Mouse (Mus musculus): ENCODE results near the gene Lca5. TPM values are rescaled to one million over a fixed set of nuclear protein-coding genes. Genes with fewer than 3 reads are reported as not detected.

The Lca5 gene
- polyA plus RNA-seq, 1 experiment from 2014 or later: 24.2 TPM

DNA sequence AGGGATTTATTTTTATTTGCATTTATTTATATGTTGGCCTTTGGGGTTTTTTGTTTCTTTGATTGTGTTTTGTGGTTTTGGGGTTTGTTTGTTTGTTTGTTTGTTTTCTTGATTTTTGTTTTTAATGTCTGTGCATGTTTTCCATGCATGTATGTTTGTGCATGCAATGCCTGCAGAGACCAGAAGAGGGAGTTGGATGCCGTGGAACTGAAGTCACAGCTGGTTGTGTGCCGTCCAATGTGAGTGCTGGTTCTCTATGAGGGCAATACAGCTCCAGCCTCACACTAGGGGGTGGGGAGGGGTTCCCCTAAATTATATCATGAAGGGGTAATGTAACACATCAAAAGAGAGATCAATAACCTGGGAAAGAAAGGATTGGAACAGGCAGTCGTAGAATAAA, 58.2 kb downstream of the Lca5 start:
- Histone ChIP-seq H3K27ac (ENCODE audit: low read depth, low read length) (no peak overlapping the region), H3K4me2 (ENCODE audit: low read depth) (no peak overlapping the region), H3K27me3 (ENCODE audit: control insufficient read depth, insufficient read depth, low read length) (no peaks in the 10 kb centered on the region), H3K9me3 (ENCODE audit: control insufficient read depth, low read length) (no peaks in the 10 kb centered on the region), H3K9ac (ENCODE audit: low read length) (no peak overlapping the region), H3K36me3 (ENCODE audit: control insufficient read depth, insufficient read depth, low read length) (no peaks in the 10 kb centered on the region), H3K4me3 (ENCODE audit: low read depth, low read length) (no peak overlapping the region), H3K4me1 (ENCODE audit: control insufficient read depth, insufficient read depth, low read length) (no peaks in the 10 kb centered on the region)
- no peak for ATAC-seq (ENCODE audit: insufficient read depth, low FRiP score, low TSS enrichment)
- DNase-seq (ENCODE audit: low spot score): peak; percentile 22
- 47% methylated on average over 3 of the region's 3 CpGs for WGBS

DNA sequence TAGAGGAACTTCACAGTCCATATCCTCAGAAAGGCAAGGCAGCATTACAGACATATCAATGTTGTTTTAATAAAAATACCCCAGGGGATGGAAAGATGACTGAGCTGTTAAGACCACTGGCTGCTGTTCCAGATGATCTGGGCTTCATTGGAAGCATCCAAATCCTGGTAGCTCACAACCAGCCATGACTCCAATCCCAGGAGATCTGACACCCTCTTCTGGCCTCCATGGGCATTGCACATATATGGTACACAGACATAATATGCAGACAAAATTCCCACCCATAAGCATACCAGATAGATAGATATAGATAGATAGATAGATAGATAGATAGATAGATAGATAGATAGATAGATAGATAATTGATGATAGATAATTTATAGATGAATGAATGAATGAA, 59.6 kb downstream of the Lca5 start:
- Histone ChIP-seq H3K4me1 (ENCODE audit: control insufficient read depth, insufficient read depth, low read length) (no peaks in the 10 kb centered on the region), H3K27ac (ENCODE audit: low read depth, low read length) (no peak overlapping the region), H3K4me3 (ENCODE audit: low read depth, low read length) (no peak overlapping the region), H3K9ac (ENCODE audit: low read length) (no peak overlapping the region), H3K27me3 (ENCODE audit: control insufficient read depth, insufficient read depth, low read length) (no peaks in the 10 kb centered on the region), H3K4me2 (ENCODE audit: low read depth) (no peak overlapping the region), H3K9me3 (ENCODE audit: control insufficient read depth, low read length) (no peaks in the 10 kb centered on the region), H3K36me3 (ENCODE audit: control insufficient read depth, insufficient read depth, low read length) (no peaks in the 10 kb centered on the region)
- peak; percentile 41 for DNase-seq (ENCODE audit: low spot score)
- ATAC-seq (ENCODE audit: insufficient read depth, low FRiP score, low TSS enrichment): no peak

DNA sequence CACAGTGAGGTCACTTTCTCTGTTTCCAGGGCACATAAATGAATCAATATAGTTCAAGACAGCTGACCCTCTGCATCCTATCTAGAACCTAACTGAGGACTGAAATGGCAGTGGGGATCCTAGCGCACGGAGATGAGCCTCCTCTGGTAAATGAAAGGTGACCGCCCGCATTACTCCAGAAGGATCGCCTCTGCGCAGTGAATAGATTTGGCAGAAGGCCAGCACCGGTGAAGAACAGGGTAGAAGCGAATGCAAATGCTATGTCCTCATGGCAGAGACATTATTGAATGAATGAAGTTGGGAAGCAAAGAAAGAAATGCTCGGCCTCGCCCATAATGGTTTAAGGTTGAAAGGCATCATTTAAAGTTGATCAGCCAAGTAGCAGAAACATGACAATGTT, 61.3 kb downstream of the Lca5 start:
- DNase-seq (ENCODE audit: low spot score) (no peak), ATAC-seq (ENCODE audit: insufficient read depth, low FRiP score, low TSS enrichment) (no peak)
- Histone ChIP-seq H3K36me3 (ENCODE audit: control insufficient read depth, insufficient read depth, low read length) (no peaks in the 10 kb centered on the region), H3K4me2 (ENCODE audit: low read depth) (no peak overlapping the region), H3K9ac (ENCODE audit: low read length) (no peak overlapping the region), H3K27ac (ENCODE audit: low read depth, low read length) (no peak overlapping the region), H3K4me3 (ENCODE audit: low read depth, low read length) (no peak overlapping the region), H3K27me3 (ENCODE audit: control insufficient read depth, insufficient read depth, low read length) (no peaks in the 10 kb centered on the region), H3K9me3 (ENCODE audit: control insufficient read depth, low read length) (no peaks in the 10 kb centered on the region), H3K4me1 (ENCODE audit: control insufficient read depth, insufficient read depth, low read length) (no peaks in the 10 kb centered on the region)
- WGBS: 81% methylated on average over 10 of the region's 10 CpGs

DNA sequence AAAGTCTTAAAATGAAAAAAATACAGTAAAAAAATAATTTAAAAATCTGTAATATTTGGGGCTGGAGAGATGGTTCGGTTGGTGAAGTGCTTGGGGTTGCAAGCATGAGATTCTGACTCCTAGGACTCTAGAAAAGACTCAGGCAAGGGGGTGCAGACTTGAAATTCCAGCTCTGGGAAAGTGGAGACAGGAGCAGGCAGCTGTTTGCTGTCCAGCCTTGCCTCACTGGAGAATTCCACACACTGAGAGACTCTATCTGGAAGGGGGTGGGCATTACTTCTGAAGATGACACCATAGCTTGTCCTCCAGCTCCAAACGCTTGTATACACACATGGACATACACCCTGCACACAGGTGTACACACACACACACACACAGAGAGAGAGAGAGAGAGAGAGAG, 63.8 kb downstream of the Lca5 start:
- no peak overlapping the region for H3K4me3 ChIP-seq (ENCODE audit: low read depth, low read length)
- no peak for DNase-seq (ENCODE audit: low spot score)
- no peak overlapping the region for H3K4me2 ChIP-seq (ENCODE audit: low read depth)
- H3K27ac ChIP-seq (ENCODE audit: low read depth, low read length): no peak overlapping the region
- 80% methylated on average over 2 of the region's 2 CpGs for WGBS
- H3K27me3 ChIP-seq (ENCODE audit: control insufficient read depth, insufficient read depth, low read length): no peaks in the 10 kb centered on the region
- ATAC-seq (ENCODE audit: insufficient read depth, low FRiP score, low TSS enrichment): no peak
- H3K4me1 ChIP-seq (ENCODE audit: control insufficient read depth, insufficient read depth, low read length): no peaks in the 10 kb centered on the region
- H3K9ac ChIP-seq (ENCODE audit: low read length): no peak overlapping the region
- H3K9me3 ChIP-seq (ENCODE audit: control insufficient read depth, low read length): no peaks in the 10 kb centered on the region
- no peaks in the 10 kb centered on the region for H3K36me3 ChIP-seq (ENCODE audit: control insufficient read depth, insufficient read depth, low read length)

DNA sequence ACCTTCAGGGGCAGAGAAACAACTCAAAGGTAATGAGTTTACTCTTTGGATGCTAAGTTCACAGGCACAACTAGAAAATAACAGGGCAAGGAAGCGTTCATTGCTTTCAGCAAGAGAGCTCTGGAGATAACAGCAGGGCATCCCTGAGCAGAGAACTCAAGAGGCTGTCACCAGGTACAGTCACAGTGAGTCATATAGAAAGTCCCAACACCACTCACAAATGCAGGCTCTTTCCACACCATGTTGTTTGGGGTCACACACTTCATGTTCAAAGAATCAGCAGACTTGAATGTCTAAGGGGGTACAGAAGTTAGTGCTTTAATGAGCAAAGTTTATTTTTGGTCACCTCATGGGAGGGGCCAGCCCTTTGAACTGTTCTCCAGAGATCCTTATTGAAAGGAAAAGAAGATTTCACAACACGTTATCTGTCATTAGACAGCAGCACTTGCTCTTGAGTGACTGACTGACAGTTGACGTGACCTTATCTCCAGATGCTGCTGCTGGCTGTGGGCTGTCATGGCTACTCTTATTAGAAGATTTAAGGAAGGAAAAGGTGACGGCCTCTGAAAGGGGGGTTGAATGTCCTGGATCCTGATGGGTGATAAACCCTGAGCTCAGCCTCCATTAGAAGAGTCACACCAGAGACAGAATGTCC, 65.3 kb downstream of the Lca5 start:
- no peaks in the 10 kb centered on the region for H3K27me3 ChIP-seq (ENCODE audit: control insufficient read depth, insufficient read depth, low read length)
- no peak overlapping the region for H3K27ac ChIP-seq (ENCODE audit: low read depth, low read length)
- no peak overlapping the region for H3K4me3 ChIP-seq (ENCODE audit: low read depth, low read length)
- 78% methylated on average over 4 of the region's 4 CpGs for WGBS
- no peak overlapping the region for H3K4me2 ChIP-seq (ENCODE audit: low read depth)
- H3K9ac ChIP-seq (ENCODE audit: low read length): no peak overlapping the region
- no peaks in the 10 kb centered on the region for H3K4me1 ChIP-seq (ENCODE audit: control insufficient read depth, insufficient read depth, low read length)
- H3K9me3 ChIP-seq (ENCODE audit: control insufficient read depth, low read length): no peaks in the 10 kb centered on the region
- DNase-seq (ENCODE audit: low spot score) (no peak), ATAC-seq (ENCODE audit: insufficient read depth, low FRiP score, low TSS enrichment) (no peak)
- H3K36me3 ChIP-seq (ENCODE audit: control insufficient read depth, insufficient read depth, low read length): no peaks in the 10 kb centered on the region

DNA sequence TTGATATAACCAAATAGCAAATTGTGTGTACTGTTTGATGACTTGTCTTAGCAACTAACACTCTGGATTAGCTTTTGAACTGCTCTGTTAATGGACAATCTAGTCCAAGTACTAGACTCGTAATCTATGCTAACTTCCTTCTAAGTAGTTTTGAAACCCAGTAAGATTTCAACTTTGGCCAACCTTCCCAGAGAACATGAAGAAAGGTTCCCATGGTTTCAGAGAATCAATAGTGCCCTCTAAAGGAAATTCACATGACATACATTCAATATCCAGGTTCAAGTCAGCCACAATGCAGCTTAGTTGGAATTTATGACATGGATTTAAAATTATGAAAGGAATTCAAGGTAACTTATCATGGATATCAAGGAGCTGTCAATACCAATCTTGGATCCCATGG, 70.0 kb downstream of the Lca5 start:
- WGBS: 62% methylated on average over 1 of the region's 1 CpGs
- ATAC-seq (ENCODE audit: insufficient read depth, low FRiP score, low TSS enrichment) (no peak), DNase-seq (ENCODE audit: low spot score) (no peak)
- no peaks in the 10 kb centered on the region for H3K36me3 ChIP-seq (ENCODE audit: control insufficient read depth, insufficient read depth, low read length)
- H3K27ac ChIP-seq (ENCODE audit: low read depth, low read length): no peak overlapping the region
- no peaks in the 10 kb centered on the region for H3K27me3 ChIP-seq (ENCODE audit: control insufficient read depth, insufficient read depth, low read length)
- no peak overlapping the region for H3K4me2 ChIP-seq (ENCODE audit: low read depth)
- H3K9ac ChIP-seq (ENCODE audit: low read length): no peak overlapping the region
- no peak overlapping the region for H3K4me3 ChIP-seq (ENCODE audit: low read depth, low read length)
- no peaks in the 10 kb centered on the region for H3K4me1 ChIP-seq (ENCODE audit: control insufficient read depth, insufficient read depth, low read length)
- H3K9me3 ChIP-seq (ENCODE audit: control insufficient read depth, low read length): no peaks in the 10 kb centered on the region

DNA sequence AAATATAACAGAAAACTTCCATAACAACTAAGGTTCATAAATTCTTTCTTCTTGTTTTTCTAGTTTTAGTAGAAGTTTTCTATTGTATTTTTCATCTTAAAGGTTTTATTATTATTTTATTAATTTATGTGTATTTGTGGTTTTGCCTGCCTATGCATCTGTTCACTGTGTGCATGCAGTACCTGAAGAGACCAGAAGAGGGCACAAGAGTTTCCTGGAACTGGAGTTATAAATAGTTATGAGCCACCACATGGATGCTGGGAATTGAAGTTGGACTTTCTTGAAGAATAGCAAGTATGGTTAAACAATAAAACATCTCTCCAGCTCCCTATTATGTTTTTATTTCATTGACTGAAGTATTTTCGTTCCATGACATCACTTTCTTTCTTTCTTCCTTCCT, 72.7 kb downstream of the Lca5 start:
- H3K4me2 ChIP-seq (ENCODE audit: low read depth): no peak overlapping the region
- no peak for ATAC-seq (ENCODE audit: insufficient read depth, low FRiP score, low TSS enrichment)
- H3K9me3 ChIP-seq (ENCODE audit: control insufficient read depth, low read length): no peaks in the 10 kb centered on the region
- H3K36me3 ChIP-seq (ENCODE audit: control insufficient read depth, insufficient read depth, low read length): no peaks in the 10 kb centered on the region
- H3K27me3 ChIP-seq (ENCODE audit: control insufficient read depth, insufficient read depth, low read length): no peaks in the 10 kb centered on the region
- WGBS: 90% methylated on average over 1 of the region's 1 CpGs
- no peaks in the 10 kb centered on the region for H3K4me1 ChIP-seq (ENCODE audit: control insufficient read depth, insufficient read depth, low read length)
- H3K4me3 ChIP-seq (ENCODE audit: low read depth, low read length): no peak overlapping the region
- H3K27ac ChIP-seq (ENCODE audit: low read depth, low read length): no peak overlapping the region
- H3K9ac ChIP-seq (ENCODE audit: low read length): no peak overlapping the region
- no peak for DNase-seq (ENCODE audit: low spot score)

DNA sequence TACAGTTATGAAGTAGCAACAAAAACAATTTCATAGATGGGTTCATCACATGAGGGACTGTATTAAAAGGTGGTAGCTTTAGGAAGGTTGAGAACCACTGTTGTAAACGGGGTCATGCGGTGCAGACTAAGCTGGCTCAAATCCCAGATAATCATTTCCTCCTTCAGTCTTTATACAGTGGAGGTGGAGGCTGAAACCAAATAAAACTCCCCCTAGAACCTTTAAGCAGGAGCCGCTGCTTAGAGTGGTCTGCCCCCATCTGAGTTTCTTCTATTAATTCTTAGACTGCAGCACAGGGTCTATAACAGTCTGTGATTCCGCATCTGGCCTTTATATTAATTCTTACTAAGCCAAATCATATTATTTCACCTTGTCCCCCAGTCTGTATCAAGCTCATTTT, 85.1 kb downstream of the Lca5 start:
- H3K9me3 ChIP-seq (ENCODE audit: control insufficient read depth, low read length): no peaks in the 10 kb centered on the region
- no peak for DNase-seq (ENCODE audit: low spot score)
- no peak overlapping the region for H3K4me3 ChIP-seq (ENCODE audit: low read depth, low read length)
- WGBS: 89% methylated on average over 4 of the region's 4 CpGs
- H3K27me3 ChIP-seq (ENCODE audit: control insufficient read depth, insufficient read depth, low read length): no peaks in the 10 kb centered on the region
- no peaks in the 10 kb centered on the region for H3K36me3 ChIP-seq (ENCODE audit: control insufficient read depth, insufficient read depth, low read length)
- H3K4me2 ChIP-seq (ENCODE audit: low read depth): no peak overlapping the region
- H3K4me1 ChIP-seq (ENCODE audit: control insufficient read depth, insufficient read depth, low read length): peaks cover under 1% of the 10 kb centered on the region; the same call in 1 of the 2 replicates
- no peak overlapping the region for H3K9ac ChIP-seq (ENCODE audit: low read length)
- H3K27ac ChIP-seq (ENCODE audit: low read depth, low read length): no peak overlapping the region
- no peak for ATAC-seq (ENCODE audit: insufficient read depth, low FRiP score, low TSS enrichment)

DNA sequence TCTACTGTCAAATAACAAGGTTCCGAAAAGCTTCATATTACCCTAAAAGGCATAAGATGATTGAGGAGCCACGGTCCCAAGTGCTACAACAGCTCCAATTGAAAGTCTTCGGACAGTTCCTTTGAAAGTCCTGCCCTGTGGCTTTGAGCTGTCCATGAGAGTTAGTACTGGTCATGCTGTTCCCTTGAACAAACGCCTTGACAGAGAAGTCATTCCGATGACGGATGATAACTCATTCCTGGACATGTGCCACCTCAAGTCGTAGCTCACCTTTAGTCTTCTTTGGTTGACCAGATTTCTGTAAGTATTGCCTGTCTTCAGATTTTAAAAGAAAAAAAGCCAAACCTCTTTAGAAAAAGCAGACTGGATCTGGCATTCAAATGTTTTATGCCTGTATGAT, 87.6 kb downstream of the Lca5 start:
- H3K36me3 ChIP-seq (ENCODE audit: control insufficient read depth, insufficient read depth, low read length): no peaks in the 10 kb centered on the region
- 51% methylated on average over 7 of the region's 7 CpGs for WGBS
- no peaks in the 10 kb centered on the region for H3K9me3 ChIP-seq (ENCODE audit: control insufficient read depth, low read length)
- H3K4me2 ChIP-seq (ENCODE audit: low read depth): no peak overlapping the region
- no peak overlapping the region for H3K4me3 ChIP-seq (ENCODE audit: low read depth, low read length)
- peaks cover 6% of the 10 kb centered on the region; the same call in 1 of the 2 replicates for H3K4me1 ChIP-seq (ENCODE audit: control insufficient read depth, insufficient read depth, low read length)
- H3K9ac ChIP-seq (ENCODE audit: low read length): no peak overlapping the region
- no peak for ATAC-seq (ENCODE audit: insufficient read depth, low FRiP score, low TSS enrichment)
- no peak for DNase-seq (ENCODE audit: low spot score)
- H3K27ac ChIP-seq (ENCODE audit: low read depth, low read length): no peak overlapping the region
- no peaks in the 10 kb centered on the region for H3K27me3 ChIP-seq (ENCODE audit: control insufficient read depth, insufficient read depth, low read length)
